Mouse (Mus musculus): ENCODE data around the gene Chn2. TPM values are rescaled to one million over a fixed set of nuclear protein-coding genes. Genes with fewer than 3 reads are reported as not detected.

Gene Chn2
- polyA plus RNA-seq, 1 experiment from 2014 or later, result 7.1 TPM

DNA sequence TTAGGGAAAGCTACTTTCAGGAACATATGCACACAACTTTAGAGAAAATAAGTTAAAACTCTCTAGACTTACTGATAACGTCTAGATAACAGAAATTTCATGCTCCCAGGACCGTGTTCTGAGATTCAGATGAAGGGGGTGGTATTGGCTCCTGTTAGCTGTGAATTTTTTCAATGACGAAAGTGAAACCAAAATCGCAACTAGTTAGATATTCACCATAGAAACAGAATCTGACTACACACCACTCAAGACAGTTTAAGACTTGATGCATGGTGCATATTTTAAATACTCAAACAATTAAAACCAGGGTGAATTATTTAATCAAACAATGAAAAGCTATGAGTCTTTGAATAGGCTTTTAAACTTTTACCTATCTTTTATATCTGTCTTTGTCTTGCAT is 48.8 kb downstream of the Chn2 start:
- Histone ChIP-seq H3K9me3 (no peaks in the 10 kb centered on the region), H3K27ac (no peak overlapping the region), H3K27me3 (ENCODE audit: insufficient read depth, poor library complexity, severe bottlenecking) (no peaks in the 10 kb centered on the region), H3K36me3 (no peaks in the 10 kb centered on the region), H3K4me3 (no peak overlapping the region), H3K4me1 (peaks cover 16% of the 10 kb centered on the region)
- WGBS, result 71% methylated on average over 4 of the region's 4 CpGs
- DNase-seq (ENCODE audit: low spot score), result no peak

- Histone ChIP-seq H3K27me3 (ENCODE audit: insufficient read depth, poor library complexity, severe bottlenecking) (no peaks in the 10 kb centered on the region), H3K27ac (no peak overlapping the region), H3K36me3 (no peaks in the 10 kb centered on the region), H3K4me3 (no peak overlapping the region), H3K9me3 (no peaks in the 10 kb centered on the region), H3K4me1 (no peaks in the 10 kb centered on the region)
- no peak for DNase-seq (ENCODE audit: low spot score)
- WGBS, result 68% methylated on average over 3 of the region's 3 CpGs
Measured at GRCm38 (mm10) chr6:54090822-54091221, 51.5 kb downstream of the Chn2 start.

DNA sequence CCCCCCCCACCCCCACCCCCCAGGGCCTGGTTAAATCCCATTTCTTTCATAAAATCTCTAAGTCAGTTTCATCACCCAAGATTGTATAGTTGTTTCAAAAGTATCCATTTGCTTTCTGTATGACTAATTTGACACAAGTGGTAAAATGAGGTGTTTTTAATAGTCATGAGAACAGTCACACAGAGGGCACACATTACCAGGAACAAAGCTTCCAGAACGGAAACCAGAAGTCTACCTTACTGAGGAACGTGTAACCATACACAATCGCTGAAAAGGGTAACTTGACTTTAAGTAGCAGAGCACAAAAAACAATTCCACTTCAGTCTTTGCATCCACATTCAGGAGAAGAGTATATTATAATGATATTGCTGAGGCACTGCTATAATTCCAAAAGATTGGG is 53.6 kb downstream of the Chn2 start:
- Histone ChIP-seq H3K27me3 (ENCODE audit: insufficient read depth, poor library complexity, severe bottlenecking) (peaks cover 3% of the 10 kb centered on the region; the same call in 1 of the 2 replicates), H3K27ac (no peak overlapping the region), H3K4me1 (peaks cover 14% of the 10 kb centered on the region), H3K9me3 (no peaks in the 10 kb centered on the region), H3K4me3 (no peak overlapping the region), H3K36me3 (no peaks in the 10 kb centered on the region)
- no peak for DNase-seq (ENCODE audit: low spot score)
- WGBS, result 81% methylated on average over 3 of the region's 3 CpGs

DNA sequence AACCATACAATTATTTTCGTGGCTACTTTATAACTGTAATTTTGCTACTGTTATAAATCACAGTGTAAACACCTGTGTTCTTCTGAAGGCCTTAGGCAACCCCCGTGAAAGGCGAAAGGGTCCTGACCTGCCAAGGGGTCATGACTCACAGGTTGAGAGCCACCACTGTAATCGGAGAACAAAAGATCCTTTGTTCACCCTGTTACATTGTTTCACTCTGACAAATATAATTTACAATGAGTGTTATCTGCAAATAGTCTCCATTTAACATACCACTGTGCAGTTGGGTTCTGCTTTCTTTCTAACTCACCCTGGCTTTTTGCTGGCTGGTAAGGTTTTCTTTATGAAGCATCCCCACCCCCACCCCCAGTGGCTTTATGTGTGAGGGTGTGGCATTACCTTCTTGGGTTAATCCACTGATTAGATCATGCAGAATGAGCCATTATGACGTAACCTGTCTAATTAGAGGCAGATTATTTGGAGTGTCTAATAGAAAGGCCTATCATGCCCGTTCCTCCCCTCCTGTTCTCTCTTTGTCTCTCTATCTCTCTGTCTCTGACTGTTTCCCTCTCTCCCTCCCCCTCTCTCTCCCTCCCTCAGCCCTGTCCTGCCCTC is 56.9 kb downstream of the Chn2 start:
- 38% methylated on average over 6 of the region's 6 CpGs for WGBS
- Histone ChIP-seq H3K4me3 (no peak overlapping the region), H3K27ac (no peak overlapping the region), H3K4me1 (peaks cover 18% of the 10 kb centered on the region), H3K27me3 (ENCODE audit: insufficient read depth, poor library complexity, severe bottlenecking) (peaks cover 3% of the 10 kb centered on the region; the same call in 1 of the 2 replicates), H3K9me3 (no peaks in the 10 kb centered on the region), H3K36me3 (no peaks in the 10 kb centered on the region)
- DNase-seq (ENCODE audit: low spot score), result no peak

DNA sequence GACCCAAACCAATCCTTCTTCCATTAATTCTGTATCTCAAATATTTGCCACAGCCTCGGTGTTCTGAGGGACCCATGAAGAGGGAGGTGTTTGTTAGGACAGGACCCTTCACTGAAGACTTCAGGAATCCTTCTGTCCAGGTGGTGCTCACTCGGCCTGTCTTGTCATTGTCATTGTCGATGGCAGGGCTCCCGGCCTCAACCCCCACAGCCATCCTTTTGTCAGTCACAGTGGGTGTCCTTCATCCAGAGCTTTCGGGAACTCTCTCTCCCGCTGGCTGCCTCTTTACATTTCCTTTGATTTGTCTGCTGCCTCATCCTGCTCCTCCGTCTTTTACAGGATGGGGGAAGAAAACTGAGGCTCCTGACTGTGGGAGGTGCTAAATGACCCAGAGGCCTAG is 57.5 kb downstream of the Chn2 start:
- no peak overlapping the region for H3K27ac ChIP-seq
- WGBS, result 15% methylated on average over 7 of the region's 7 CpGs
- H3K36me3 ChIP-seq, result no peaks in the 10 kb centered on the region
- no peaks in the 10 kb centered on the region for H3K9me3 ChIP-seq
- no peak overlapping the region for H3K4me3 ChIP-seq
- peaks cover 18% of the 10 kb centered on the region for H3K4me1 ChIP-seq
- DNase-seq (ENCODE audit: low spot score), result no peak
- peaks cover 3% of the 10 kb centered on the region; the same call in 1 of the 2 replicates for H3K27me3 ChIP-seq (ENCODE audit: insufficient read depth, poor library complexity, severe bottlenecking)

- Histone ChIP-seq H3K4me3 (no peak overlapping the region), H3K27me3 (ENCODE audit: insufficient read depth, poor library complexity, severe bottlenecking) (peaks cover 3% of the 10 kb centered on the region; the same call in 1 of the 2 replicates), H3K27ac (no peak overlapping the region), H3K4me1 (peaks cover 21% of the 10 kb centered on the region), H3K9me3 (no peaks in the 10 kb centered on the region), H3K36me3 (no peaks in the 10 kb centered on the region)
- WGBS, result 86% methylated on average over 6 of the region's 6 CpGs
- DNase-seq (ENCODE audit: low spot score), result no peak
Measured at GRCm38 (mm10) chr6:54098339-54098738, 59.0 kb downstream of the Chn2 start.

DNA sequence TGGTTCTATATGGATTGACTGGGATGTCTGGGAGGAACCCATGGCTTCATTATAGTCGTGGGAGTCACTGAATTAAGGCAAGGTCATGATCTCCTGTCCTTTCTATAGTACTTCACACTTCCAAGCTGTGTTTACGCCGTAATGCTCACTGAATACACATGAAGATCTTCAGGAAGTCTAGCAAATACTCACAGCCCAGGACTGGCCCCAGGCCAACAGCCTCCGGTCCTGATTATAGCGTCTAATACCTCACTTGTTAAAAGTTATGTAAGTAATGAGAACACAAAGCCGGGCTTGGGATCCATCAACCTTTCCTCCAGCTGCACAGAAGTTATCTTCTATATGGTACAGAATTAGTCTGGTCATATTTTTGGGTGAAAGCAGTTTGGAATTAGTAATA is 60.3 kb downstream of the Chn2 start:
- H3K36me3 ChIP-seq, result no peaks in the 10 kb centered on the region
- H3K27ac ChIP-seq, result no peak overlapping the region
- H3K9me3 ChIP-seq, result no peaks in the 10 kb centered on the region
- peaks cover 3% of the 10 kb centered on the region; the same call in 1 of the 2 replicates for H3K27me3 ChIP-seq (ENCODE audit: insufficient read depth, poor library complexity, severe bottlenecking)
- DNase-seq (ENCODE audit: low spot score), result no peak
- peaks cover 22% of the 10 kb centered on the region for H3K4me1 ChIP-seq
- WGBS, result 54% methylated on average over 6 of the region's 6 CpGs
- H3K4me3 ChIP-seq, result no peak overlapping the region

DNA sequence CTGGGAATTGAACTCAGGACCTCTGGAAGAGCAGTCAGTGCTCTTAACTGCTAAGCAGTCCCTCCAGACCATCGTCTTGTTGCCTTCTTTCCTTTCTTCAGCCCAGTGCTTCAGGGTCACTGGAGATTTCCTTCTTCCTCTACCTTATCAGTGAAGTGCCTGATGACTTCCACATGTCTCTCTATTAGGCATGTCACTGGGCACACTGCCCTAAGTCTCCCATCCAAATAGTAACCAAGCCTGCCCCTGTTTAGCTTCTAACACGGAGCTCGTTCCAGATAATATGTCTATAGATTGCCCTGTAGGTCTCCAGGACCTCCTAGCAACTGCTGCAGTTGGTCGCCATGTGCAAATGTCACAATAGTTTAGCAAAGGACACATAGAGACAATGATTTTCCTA is 62.9 kb downstream of the Chn2 start:
- no peaks in the 10 kb centered on the region for H3K36me3 ChIP-seq
- H3K27me3 ChIP-seq (ENCODE audit: insufficient read depth, poor library complexity, severe bottlenecking), result peaks cover 3% of the 10 kb centered on the region; the same call in 1 of the 2 replicates
- no peak overlapping the region for H3K27ac ChIP-seq
- DNase-seq (ENCODE audit: low spot score), result no peak
- no peaks in the 10 kb centered on the region for H3K9me3 ChIP-seq
- no peak overlapping the region for H3K4me3 ChIP-seq
- WGBS, result 50% methylated on average over 4 of the region's 4 CpGs
- H3K4me1 ChIP-seq, result peaks cover 19% of the 10 kb centered on the region

GRCm38 (mm10) chr6:54103276-54103975 is 64.1 kb downstream of the Chn2 start:
- no peak overlapping the region for H3K4me3 ChIP-seq
- H3K9me3 ChIP-seq, result no peaks in the 10 kb centered on the region
- no peaks in the 10 kb centered on the region for H3K27me3 ChIP-seq (ENCODE audit: insufficient read depth, poor library complexity, severe bottlenecking)
- H3K36me3 ChIP-seq, result no peaks in the 10 kb centered on the region
- peaks cover 18% of the 10 kb centered on the region for H3K4me1 ChIP-seq
- no peak overlapping the region for H3K27ac ChIP-seq
- 54% methylated on average over 9 of the region's 9 CpGs for WGBS
- DNase-seq (ENCODE audit: low spot score), result no peak

DNA sequence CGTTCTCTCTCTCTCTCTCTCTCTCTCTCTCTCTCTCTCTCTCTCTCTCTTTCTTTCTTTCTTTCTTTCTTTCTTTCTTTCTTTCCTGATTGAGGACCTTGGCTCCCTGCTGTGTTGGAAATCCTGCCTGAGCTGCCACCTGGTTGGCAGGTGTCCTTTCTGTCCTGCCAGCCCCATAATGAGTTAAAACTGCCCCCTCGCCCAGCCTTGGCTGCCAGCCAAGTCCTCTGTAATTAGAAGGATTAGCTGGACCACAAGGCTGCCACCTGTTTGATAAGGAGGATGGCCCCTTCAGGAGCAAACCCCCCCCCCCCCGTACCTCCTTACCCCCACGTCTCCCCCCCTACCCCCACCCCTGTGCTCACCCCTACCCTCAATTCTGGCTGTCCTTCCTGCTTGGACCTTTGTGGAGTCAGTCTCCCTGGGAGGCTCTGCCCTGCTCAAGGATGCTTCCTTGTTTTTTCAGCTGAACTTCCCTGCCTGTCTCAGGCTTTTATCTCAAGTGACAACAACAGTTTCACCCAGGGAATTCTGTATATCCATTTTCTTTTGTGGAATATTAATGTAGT is 72.1 kb downstream of the Chn2 start:
- Histone ChIP-seq H3K9me3 (no peaks in the 10 kb centered on the region), H3K36me3 (no peaks in the 10 kb centered on the region), H3K4me3 (no peak overlapping the region), H3K27me3 (ENCODE audit: insufficient read depth, poor library complexity, severe bottlenecking) (peaks cover 9% of the 10 kb centered on the region; the same call in 1 of the 2 replicates), H3K27ac (no peak overlapping the region), H3K4me1 (peaks cover 12% of the 10 kb centered on the region)
- DNase-seq (ENCODE audit: low spot score), result no peak
- WGBS, result 15% methylated on average over 4 of the region's 4 CpGs

GRCm38 (mm10) chr6:54113338-54113737 is 74.0 kb downstream of the Chn2 start:
- DNase-seq (ENCODE audit: low spot score), result no peak
- Histone ChIP-seq H3K4me1 (peaks cover 12% of the 10 kb centered on the region), H3K27me3 (ENCODE audit: insufficient read depth, poor library complexity, severe bottlenecking) (peaks cover 14% of the 10 kb centered on the region), H3K27ac (no peak overlapping the region), H3K36me3 (no peaks in the 10 kb centered on the region), H3K9me3 (no peaks in the 10 kb centered on the region), H3K4me3 (no peak overlapping the region)
- 74% methylated on average over 5 of the region's 5 CpGs for WGBS

DNA sequence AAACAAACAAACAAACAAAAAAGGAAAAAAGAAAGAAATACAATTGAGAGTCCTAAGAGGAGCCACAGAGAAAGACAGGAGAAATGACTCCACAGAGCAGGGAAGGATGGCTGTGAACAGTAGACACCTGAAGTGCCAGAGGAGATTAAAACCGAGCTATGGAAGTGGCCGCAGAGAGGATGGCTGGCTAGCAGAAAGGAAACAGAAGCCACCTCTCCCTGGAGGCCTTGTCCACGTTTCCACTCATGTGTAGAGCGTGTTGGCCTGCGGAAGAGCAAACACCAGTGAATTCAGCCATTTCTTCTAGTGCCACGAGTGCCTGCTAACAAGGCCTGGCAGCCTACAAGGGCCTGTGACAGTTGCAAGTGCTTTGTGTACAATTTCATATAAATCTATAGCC is 75.1 kb downstream of the Chn2 start:
- no peaks in the 10 kb centered on the region for H3K9me3 ChIP-seq
- H3K4me1 ChIP-seq, result peaks cover 16% of the 10 kb centered on the region
- no peak for DNase-seq (ENCODE audit: low spot score)
- no peak overlapping the region for H3K4me3 ChIP-seq
- 74% methylated on average over 6 of the region's 6 CpGs for WGBS
- H3K36me3 ChIP-seq, result no peaks in the 10 kb centered on the region
- H3K27me3 ChIP-seq (ENCODE audit: insufficient read depth, poor library complexity, severe bottlenecking), result peaks cover 14% of the 10 kb centered on the region
- H3K27ac ChIP-seq, result no peak overlapping the region

- 82% methylated on average over 9 of the region's 9 CpGs for WGBS
- DNase-seq (ENCODE audit: low spot score), result no peak
- Histone ChIP-seq H3K27ac (no peak overlapping the region), H3K36me3 (no peaks in the 10 kb centered on the region), H3K4me3 (no peak overlapping the region), H3K27me3 (ENCODE audit: insufficient read depth, poor library complexity, severe bottlenecking) (peaks cover 6% of the 10 kb centered on the region), H3K4me1 (peaks cover 22% of the 10 kb centered on the region), H3K9me3 (no peaks in the 10 kb centered on the region)
Measured at GRCm38 (mm10) chr6:54116299-54116698, 76.9 kb downstream of the Chn2 start.

All from heart, embryonic 10.5 days (tissue).